Mouse (Mus musculus) testis, adult 2 months (tissue): ENCODE results near the gene Got1.

Source experiments
- CTCF ChIP-seq: fragments of 200-500 bp; IDR thresholded peaks from 2 replicates; pipeline ENCODE4 v1.5.1; 2012; ENCODE audit warnings: low read depth, mild to moderate bottlenecking, inconsistent platforms, low read length, moderate library complexity; ENCODE audit not compliant: control insufficient read depth, insufficient read depth, insufficient replicate concordance
- POLR2A ChIP-seq: fragments of 200-500 bp; IDR thresholded peaks from 2 replicates; pipeline ENCODE4 v1.6.1; 2012; ENCODE audit warnings: low read depth, mild to moderate bottlenecking, inconsistent platforms, low read length, moderate library complexity; ENCODE audit not compliant: control insufficient read depth

GRCm38 (mm10) chr19:43478891-43479290 is 45.5 kb downstream of the Got1 start:
- TF ChIP-seq POLR2A (no peak), CTCF (no peak; the same call in 1 of the 2 replicates)
